In genomic region chr2:120097868-120098267, GRCm38 (mm10) we compare ENCODE assay signal across 11 mouse cellular contexts. TPM values are rescaled to one million over a fixed set of nuclear protein-coding genes. Genes with fewer than 3 reads are reported as not detected.
DNase-seq lines count a peak whose midpoint lies in the region; ATAC-seq and TF ChIP-seq lines count a peak whose summit lies in the region.
"Had no signal": no experiment of that assay in that cellular context is flagged by ENCODE, and none has a peak within 500 bp of the region (broad histone marks: within the 10 kb centered on the region; RNA-seq: fewer than 3 reads in every experiment).

No protein-coding gene starts in this region.

- DNase-seq in gastrocnemius, postnatal 14 days: peak; percentile 42
- DNase-seq in gastrocnemius, postnatal 25 days: no peak
- DNase-seq in lung, embryonic 14.5 days: peak; percentile 45
- DNase-seq in lung, postnatal 25 days (ENCODE audit: low spot score): no peak
- DNase-seq in skeletal muscle tissue, adult 2 months (ENCODE audit: low read depth, low spot score): peak; percentile 44
- no peak for DNase-seq in frontal cortex, postnatal 36 days (ENCODE audit: low spot score in 2 of 2)

- ATAC-seq in lung, embryonic 14.5 days (ENCODE audit: insufficient read depth): no peak
- ATAC-seq in heart, embryonic 12.5 days (ENCODE audit: insufficient number of reproducible peaks, low FRiP score): no peak
- no peak for ATAC-seq in forebrain, embryonic 12.5 days (ENCODE audit: low FRiP score)
- ATAC-seq: hindbrain, postnatal 0 days had no signal

- H3K36me3 ChIP-seq in lung, embryonic 14.5 days (ENCODE audit: insufficient read depth): peaks cover 4% of the 10 kb centered on the region; the same call in 1 of the 2 replicates
- H3K36me3 ChIP-seq in heart, embryonic 12.5 days: peaks cover 49% of the 10 kb centered on the region
- no peaks in the 10 kb centered on the region for H3K36me3 ChIP-seq in forebrain, embryonic 12.5 days (replicated peaks)
- H3K36me3 ChIP-seq: limb, embryonic 12.5 days had no signal

- intact Hi-C loops in gastrocnemius, postnatal 14 days (cut with DNase I; ENCODE audit: low total_unique reads): no loop called here

- H3K4me1 ChIP-seq in lung, embryonic 14.5 days (ENCODE audit: insufficient read depth): peaks cover 23% of the 10 kb centered on the region
- H3K4me1 ChIP-seq in heart, embryonic 12.5 days (replicated peaks): peaks cover 70% of the 10 kb centered on the region
- H3K4me1 ChIP-seq in forebrain, embryonic 12.5 days: no peaks in the 10 kb centered on the region

- H3K4me2 ChIP-seq in lung, embryonic 14.5 days: no peak overlapping the region
- no peak overlapping the region for H3K4me2 ChIP-seq in heart, embryonic 12.5 days
- H3K4me2 ChIP-seq in forebrain, embryonic 12.5 days: no peak overlapping the region
- H3K4me2 ChIP-seq: limb, embryonic 12.5 days had no signal

- H3K4me3 ChIP-seq in lung, embryonic 14.5 days (ENCODE audit: low read depth, low read length): no peak overlapping the region
- H3K4me3 ChIP-seq in heart, embryonic 12.5 days: no peak overlapping the region
- H3K4me3 ChIP-seq in forebrain, embryonic 12.5 days (replicated peaks): no peak overlapping the region
- H3K4me3 ChIP-seq: limb, embryonic 12.5 days had no signal

- no peak overlapping the region for H3K9ac ChIP-seq in lung, embryonic 14.5 days
- H3K9ac ChIP-seq in heart, embryonic 12.5 days: no peak overlapping the region
- H3K9ac ChIP-seq in forebrain, embryonic 12.5 days: no peak overlapping the region
- H3K9ac ChIP-seq: limb, embryonic 12.5 days had no signal

- H3K27me3 ChIP-seq in lung, embryonic 14.5 days (ENCODE audit: insufficient read depth, low read length): no peaks in the 10 kb centered on the region
- no peaks in the 10 kb centered on the region for H3K27me3 ChIP-seq in heart, embryonic 12.5 days (replicated peaks)
- no peaks in the 10 kb centered on the region for H3K27me3 ChIP-seq in forebrain, embryonic 12.5 days
- H3K27me3 ChIP-seq: limb, embryonic 12.5 days had no signal

- WGBS in lung, embryonic 14.5 days: 50% methylated on average over 8 of the region's 8 CpGs
- 40% methylated on average over 8 of the region's 8 CpGs for WGBS in heart, embryonic 12.5 days
- WGBS in forebrain, embryonic 12.5 days: 85% methylated on average over 8 of the region's 8 CpGs

- no peaks in the 10 kb centered on the region for H3K9me3 ChIP-seq in lung, embryonic 14.5 days (ENCODE audit: low read depth, low read length)
- H3K9me3 ChIP-seq in heart, embryonic 12.5 days (replicated peaks): no peaks in the 10 kb centered on the region
- no peaks in the 10 kb centered on the region for H3K9me3 ChIP-seq in forebrain, embryonic 12.5 days
- H3K9me3 ChIP-seq: G1E; limb, embryonic 12.5 days had no signal

- H3K27ac ChIP-seq in lung, embryonic 14.5 days (ENCODE audit: low read depth): peak overlapping the region; percentile 25; the same call in 1 of the 2 replicates
- peak overlapping the region; percentile 95 for H3K27ac ChIP-seq in heart, embryonic 12.5 days (ENCODE audit: poor library complexity, severe bottlenecking)
- no peak overlapping the region for H3K27ac ChIP-seq in forebrain, embryonic 12.5 days
- H3K27ac ChIP-seq: hindbrain, postnatal 0 days had no signal

- TF ChIP-seq CTCF in lung, embryonic 14.5 days (IDR thresholded peaks at IDR 0.05; ENCODE audit: low read depth): no peak

RNA-seq across cellular contexts. Expression of gene Ehd4, which starts 56.5 kb away (rescaled TPM):
- total RNA-seq in gastrocnemius, postnatal 14 days (2021): 10 to 100 TPM; 72.8 to 89.4 TPM
- total RNA-seq in gastrocnemius, postnatal 25 days (2021): 10 to 100 TPM; 36.0 to 56.6 TPM
- 60.7 and 62.9 TPM in 2 replicates for polyA plus RNA-seq in lung, embryonic 14.5 days (2014; fragmentation: Nextera tagmentation; extraction: Ambion mirVana)
- 159 and 186 TPM in 2 replicates for polyA plus RNA-seq in heart, embryonic 12.5 days (2016; fragmentation: Nextera tagmentation; extraction: Ambion mirVana)
- 9.9 and 14.4 TPM in 2 replicates for polyA plus RNA-seq in forebrain, embryonic 12.5 days (2016; fragmentation: Nextera tagmentation; extraction: Ambion mirVana)

Comparison
In these comparisons a context has a peak if more than half of its experiments do, and no peak if none do; other contexts are left out.
1. DNase-seq: peak in gastrocnemius, postnatal 14 days (single experiment), lung, embryonic 14.5 days (single experiment) and skeletal muscle tissue, adult 2 months (single experiment); none in gastrocnemius, postnatal 25 days (single experiment), lung, postnatal 25 days (single experiment) and frontal cortex, postnatal 36 days (0 of 2).